Mouse (Mus musculus) right cerebral cortex, adult 18-20 months (tissue): ENCODE measurements around the gene Tmem95.

Experiments used
- DNase-seq: peaks from one replicate; pipeline ENCODE4 v3.0.0; 2022; ENCODE audit warnings: mixed read lengths

The Tmem95 gene

DNA sequence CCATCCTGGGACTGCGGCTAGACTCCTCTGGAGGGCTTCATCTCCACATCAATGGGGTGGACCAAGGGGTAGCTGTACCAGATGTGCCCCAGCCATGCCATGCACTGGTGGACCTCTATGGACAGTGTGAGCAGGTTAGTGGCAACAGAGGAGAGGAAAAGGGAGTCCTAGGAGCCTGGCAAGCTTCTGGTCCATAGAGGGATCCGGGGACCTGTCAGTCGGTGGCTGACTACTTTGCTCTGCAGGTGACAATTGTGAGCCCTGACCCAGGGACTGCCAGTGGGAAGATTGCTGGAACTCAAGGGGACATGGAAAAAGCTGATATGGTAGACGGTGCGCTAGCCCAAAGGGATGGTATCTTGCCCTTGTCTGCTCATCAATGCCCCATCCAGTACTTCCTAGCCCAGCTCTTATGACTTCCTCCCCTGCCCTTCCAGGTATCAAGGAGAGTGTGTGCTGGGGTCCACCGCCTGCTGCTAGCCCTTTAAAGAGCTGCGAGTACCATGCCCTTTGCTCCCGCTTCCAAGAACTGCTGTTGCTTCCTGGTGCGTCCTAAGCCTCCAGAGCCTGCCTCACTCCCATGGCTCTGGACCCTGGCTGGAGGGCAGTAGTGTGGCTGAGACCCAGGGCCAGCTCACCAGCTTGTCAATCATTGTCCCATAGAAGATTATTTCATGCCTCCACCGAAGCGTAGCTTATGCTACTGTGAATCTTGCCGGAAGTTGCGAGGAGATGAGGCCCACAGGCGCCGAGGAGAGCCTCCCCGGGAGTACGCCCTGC lies 33.2 kb upstream of the Tmem95 start:
- DNase-seq = no peak

DNA sequence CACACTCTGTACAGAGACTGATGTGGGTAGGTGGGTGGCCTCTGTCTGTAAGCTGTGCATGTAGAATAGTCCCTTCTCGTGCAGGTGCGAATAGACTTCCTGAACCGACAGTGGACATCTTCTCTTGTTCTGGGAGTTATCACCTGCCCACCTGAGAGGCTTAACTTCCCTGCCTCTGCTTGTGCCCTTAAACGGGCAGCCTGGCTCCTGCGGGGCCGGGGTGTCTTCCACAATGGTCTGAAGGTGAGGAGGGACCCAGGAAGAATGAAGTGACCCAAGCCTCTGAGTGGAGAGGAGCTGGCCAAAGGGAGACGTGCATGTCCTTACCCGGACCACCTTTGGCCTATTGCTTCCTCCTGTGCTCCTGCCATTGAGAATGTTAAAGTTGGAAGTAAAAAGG lies 32.4 kb upstream of the Tmem95 start:
- DNase-seq = no peak

DNA sequence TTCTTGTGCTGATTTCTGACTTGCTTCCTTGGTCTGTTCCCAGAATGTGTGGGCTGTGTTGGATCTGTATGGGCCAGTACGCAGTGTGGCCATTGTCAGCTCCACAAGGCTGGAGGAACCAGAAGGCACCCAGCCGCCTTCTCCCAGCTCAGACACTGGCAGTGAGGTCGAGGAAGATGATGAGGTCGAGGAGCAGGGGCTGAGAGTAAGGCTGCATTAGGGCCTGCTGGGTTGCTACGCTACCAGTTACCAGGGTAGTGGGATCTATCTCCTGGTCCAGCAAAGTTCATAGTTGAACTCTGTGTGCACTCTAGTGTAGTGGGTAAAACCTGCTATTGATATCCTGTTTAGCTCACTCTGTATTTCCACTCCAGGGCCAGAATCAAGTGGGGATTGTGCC lies 31.4 kb upstream of the Tmem95 start:
- DNase-seq = no peak

DNA sequence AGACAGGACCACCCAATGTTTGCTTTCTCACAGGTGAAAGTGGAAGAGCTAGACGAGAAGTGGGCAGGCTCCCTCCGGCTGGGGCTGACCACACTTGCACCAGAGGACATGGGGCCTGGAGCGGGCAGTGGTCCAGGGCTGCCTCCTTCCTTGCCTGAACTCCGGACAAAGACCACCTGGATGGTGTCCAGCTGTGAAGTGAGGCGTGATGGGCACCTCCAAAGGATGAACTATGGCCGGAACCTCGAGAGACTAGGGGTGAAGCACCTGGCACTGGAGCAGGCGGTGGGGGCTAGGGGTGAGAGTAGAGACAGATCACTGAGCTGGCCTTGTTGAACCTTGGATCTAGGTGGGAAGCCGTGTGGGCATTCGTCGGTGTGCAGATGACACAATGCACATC lies 30.8 kb upstream of the Tmem95 start:
- DNase-seq = no peak

DNA sequence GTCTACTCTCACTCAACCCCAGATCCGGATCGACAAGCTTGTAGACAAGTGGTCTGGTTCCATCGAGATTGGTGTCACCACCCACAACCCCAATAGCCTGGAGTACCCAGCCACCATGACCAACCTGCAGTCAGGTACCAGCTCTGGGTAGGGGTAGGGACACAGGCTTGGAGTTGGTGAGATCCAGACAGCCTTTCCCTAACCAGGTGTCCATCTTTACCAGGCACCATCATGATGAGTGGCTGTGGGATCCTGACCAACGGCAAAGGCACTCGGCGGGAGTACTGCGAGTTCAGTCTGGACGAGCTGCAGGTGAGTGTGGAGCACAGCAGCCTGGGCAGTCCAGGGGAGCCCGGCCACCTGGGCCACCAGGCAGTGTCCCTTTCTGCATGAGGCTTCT lies 26.5 kb upstream of the Tmem95 start:
- DNase-seq = no peak

DNA sequence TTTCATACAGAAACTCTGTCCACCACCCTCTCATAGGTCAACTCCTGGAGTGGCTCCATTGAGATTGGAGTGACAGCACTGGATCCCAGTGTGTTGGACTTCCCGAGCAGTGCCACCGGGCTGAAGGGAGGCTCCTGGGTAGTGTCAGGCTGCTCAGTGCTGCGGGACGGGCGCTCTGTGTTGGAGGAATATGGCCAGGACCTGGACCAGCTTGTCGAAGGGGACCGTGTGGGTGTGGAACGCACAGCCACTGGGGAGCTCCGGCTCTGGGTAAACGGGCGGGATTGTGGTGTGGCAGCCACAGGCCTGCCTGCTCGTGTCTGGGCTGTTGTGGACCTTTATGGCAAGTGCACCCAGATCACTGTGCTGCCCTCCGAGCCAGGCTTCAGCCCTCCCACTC lies 25.2 kb upstream of the Tmem95 start:
- no peak for DNase-seq

DNA sequence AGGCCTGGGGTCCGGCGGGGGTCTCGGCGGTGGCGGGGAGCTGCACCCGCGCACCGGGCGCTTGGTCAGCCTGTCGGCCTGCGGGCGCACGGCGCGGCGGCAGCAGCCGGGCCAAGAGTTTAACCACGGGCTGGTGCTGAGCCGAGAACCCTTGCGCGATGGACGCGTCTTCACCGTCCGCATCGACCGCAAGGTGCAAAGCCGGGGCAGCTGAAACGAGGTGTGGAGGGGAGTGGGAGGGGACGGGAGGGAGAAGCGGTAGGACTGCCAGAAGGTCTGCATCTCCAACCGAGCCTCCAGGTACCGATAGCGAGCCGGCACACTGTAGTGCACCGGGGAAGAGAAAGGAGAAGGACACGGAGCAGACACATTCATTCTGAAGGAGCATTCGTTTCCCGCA lies 24.2 kb upstream of the Tmem95 start:
- peak; percentile 20 for DNase-seq

DNA sequence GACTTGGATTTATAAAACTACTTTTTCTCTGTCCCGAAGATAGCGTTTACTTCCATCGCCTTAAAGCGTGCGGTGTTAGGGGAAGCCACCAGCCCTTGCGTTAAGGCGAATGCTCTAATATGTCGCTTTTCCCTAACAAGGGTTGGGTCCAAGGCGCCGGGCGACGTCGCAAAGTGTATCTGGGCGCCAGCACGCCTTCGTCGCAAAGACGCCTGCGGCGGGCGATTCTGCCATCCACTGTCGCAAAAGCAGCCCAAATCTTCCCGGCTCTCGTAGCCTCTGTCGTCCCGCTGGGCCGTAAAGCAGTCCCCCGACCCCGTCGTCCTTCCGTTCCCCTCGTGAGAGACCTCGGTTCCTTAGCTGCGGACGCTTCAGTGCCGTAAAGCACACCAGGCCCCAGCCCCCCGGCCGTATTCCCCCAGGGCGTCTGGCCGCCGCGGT lies 23.6 kb upstream of the Tmem95 start:
- DNase-seq = peak; percentile 98

DNA sequence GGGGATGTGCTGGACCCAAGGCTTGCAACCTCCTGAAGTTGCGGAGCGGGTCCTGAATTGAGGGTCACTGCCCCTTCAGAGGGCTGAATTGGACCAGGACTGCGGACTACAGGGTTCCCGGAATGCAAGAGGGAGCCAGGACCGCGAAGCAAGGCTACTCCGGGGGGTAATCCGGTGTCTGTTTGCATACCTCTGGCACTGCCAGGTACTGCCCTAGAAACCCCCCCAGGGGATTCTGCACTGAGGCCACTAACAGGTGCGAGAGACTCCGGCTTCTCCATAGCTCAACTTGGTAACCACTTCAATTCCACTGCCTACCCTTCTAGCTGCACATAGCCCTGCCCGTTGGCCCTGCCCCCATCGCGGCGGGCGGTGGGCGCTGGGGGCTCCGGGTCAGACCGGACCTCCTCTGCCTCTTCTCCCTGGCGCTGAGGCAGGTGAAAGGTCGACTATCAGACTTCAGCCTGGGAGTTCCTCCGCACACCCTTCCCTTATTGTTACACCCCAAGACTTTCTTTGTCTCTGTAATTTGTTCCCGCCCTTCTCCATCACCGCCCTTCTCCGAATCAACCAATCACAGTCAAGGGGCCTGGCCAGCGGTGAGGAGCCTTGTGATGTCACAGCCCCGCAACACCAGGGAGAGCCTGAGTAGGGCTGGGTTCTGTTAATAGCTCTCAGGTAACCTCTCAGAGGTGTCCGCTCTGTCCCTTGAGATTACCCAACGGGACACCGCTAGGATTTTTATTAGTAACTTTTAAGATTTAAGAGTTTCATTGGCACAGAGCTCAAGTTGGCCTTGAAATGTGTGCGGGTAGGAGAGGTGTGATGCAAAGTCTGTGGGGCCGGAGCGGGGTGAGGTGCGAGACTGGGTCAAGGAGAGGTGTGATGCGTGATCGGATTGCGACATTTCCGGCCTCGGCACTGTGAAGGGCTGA lies 22.9 kb upstream of the Tmem95 start, which contains the start of the genes 2810408A11Rik and Neurl4:
Gene 2810408A11Rik, minus strand, starts transcription at position 517 of the 935 bp plus-strand sequence.
Gene Neurl4, plus strand, starts transcription at position 602 of the 935 bp plus-strand sequence.
- DNase-seq = peak; percentile 93

DNA sequence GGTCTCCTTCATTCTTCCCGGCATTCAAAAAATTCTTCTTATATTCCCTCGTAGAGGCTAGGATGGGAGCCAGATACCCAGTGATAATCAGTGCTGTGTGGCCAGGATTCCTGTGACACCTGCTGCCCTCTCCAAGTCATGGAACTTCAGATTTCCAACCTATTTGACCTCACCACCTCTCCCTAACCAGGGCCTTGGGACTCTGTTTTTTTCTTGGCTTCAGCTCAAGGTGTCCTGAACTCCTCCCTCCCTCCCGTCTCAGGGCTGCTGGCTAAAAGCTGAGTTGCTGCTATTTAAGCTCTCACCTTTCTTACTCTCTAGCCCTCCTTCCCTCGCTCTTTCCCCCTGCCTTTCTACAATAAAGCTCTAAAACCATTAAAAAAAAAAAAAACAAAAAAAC lies 22.1 kb upstream of the Tmem95 start:
- DNase-seq = no peak

DNA sequence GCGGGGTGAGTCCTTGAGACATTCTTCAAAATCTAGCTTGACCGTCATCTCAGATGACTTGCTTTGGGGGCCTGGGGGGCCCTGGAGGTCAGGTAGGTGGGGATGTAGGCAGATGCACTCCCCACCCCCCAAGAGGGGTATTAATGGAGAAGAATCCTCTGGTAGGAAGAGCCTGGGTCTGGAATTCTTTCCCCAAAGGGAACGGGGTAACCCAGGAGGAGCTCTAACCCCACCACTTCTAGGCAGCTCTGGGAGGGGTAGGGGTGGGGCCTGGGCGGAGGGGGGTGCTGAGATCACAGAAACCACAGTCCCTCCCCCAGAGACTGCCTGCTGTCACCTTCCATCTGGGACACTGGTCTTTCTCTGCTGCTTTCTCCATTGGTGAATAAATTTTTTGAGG lies 17.5 kb upstream of the Tmem95 start, which contains the start of gene Acap1:
Gene Acap1, minus strand, starts transcription at position 249 of the 400 bp plus-strand sequence.
- DNase-seq = no peak

DNA sequence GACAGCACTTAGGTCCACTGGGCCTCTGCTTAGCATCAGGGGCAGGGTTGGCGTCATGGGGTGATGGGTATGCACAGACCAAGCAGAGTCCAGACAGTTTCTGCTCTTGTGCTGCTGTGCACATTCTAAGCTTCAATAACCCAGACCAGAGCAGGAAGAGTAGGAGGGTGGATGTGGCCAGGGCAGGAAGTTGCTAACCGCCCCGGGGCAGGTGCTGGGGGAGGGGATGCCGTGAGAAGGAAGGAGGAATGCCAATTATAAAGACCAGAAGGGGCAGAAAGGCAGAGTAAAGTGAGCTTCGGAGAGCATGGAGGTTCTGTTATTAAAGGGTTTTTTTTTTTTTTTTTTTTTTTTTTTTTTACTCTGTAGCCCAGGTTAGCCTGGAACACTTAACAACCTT lies 16.9 kb upstream of the Tmem95 start:
- no peak for DNase-seq

DNA sequence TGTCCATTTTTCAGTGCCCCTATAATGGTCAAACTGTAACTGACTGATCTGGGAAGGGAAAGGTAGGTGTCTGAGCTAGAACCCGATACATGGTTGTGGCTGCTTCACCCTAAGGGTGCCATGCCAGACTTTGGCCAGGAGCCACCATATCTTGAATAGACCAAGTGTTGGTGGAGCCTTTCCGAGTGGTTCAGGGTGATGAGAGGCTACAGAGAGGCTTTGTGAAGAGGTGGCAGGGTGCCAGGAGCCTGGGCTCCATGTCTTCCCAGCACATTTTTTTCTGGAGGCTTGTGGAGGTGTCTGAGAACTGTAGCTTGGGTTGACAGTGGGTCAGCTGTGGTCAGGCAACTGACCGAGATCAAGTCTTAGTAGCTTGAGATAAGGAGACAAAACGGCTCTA lies 13.7 kb upstream of the Tmem95 start:
- DNase-seq = peak; percentile 32

DNA sequence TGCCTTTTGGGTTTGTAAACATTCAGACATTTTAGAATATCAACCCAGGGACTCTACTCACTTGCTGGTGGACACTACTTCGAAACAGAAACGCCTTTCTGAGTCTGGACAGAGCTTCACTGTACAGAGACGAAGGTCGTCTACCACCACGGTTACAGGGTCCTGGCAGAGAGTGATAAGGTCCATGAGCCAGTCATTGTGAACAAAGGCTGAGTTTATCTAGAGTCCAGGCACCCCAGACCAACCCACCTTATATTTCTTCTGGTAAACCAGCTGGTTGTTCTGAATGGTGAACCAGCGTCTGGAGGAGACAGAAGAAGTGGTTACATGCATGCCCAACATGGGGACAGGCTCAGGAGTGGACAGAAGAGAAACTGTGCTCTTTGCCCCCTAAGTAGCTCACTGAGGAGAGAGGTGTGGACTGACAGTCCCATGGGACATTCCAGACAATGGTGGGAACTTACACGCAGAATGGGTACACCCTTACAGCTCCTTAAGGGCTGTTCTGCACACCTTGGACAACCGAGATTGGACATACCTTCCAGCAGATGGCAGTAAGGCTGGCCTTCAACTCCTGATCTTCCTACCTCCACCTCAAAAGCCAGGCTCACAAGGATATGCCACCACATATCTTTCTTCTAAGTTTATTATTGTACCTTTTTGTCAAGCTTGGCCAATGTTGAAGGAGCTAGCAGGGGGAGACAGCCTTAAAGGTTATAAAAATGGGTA lies 9.3 kb upstream of the Tmem95 start:
- DNase-seq = no peak

DNA sequence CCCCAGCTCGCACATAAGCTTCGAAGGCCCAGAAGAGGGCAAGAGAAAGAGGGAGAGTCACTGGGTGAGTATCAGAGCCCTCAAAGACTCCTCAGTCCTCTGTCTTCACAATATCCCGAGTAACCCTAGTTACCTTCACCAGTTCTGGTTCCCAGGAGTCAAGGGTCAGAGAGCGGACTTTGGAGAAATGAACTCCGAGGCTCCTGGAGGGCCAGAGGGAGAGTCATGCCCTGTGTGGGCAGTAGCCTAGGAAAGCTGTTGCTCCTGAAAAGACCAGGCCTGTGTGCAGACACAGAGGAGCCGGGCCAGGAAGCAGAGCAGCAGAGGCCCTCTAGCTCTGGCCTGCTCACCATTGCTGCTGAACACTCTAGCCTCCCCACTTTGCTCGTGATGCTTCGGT lies 6.8 kb upstream of the Tmem95 start:
- DNase-seq = no peak

DNA sequence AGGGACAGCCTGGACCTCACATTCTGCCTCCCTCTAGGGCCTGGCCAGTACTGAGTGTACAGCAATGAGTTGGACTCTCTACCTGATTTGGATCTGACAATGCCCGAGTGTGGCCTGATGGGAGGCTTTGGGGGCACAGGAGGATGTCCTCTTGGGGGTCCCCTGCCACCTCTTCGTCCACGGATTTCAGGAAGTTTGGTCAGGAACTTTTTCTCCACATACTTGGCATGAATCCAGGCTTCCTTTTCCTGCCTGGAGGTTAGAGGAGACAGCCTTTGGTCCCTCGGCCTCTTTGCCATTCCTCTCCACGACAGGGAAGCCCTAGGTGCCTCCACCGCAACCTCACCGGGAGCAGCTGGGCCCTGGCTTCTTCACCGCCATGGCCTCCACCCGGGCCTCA lies 6.4 kb upstream of the Tmem95 start:
- DNase-seq = no peak

DNA sequence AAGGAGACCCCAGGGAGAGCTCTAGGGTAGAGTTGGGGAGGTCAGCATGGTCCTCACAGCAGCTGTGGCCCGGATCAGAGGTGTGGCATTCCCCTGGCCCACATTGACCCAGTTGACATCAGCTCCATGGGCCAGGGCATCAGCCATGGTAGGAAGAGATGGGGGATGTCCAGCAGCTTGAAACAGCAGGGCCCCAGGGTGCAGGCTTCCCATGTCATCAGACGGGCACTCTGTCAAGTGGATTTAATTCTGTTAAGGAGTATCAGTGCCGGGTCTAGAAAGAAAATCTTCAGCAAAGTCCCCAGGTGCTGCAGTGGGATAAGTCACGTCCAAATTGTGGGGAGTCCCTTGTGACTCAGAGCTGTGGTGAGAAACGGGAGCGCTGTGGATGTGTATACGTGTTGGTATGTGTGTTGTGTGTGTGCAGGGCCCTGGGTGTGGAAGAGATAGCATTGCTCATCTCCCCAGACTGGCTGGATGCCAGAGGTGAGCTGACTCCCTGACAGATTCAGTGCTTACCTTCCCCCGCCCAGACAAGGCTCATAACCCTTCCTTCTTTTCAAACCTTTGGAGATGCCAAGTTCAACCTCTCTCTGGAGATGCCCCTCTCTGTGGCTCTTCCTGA lies 5.8 kb upstream of the Tmem95 start:
- no peak for DNase-seq

DNA sequence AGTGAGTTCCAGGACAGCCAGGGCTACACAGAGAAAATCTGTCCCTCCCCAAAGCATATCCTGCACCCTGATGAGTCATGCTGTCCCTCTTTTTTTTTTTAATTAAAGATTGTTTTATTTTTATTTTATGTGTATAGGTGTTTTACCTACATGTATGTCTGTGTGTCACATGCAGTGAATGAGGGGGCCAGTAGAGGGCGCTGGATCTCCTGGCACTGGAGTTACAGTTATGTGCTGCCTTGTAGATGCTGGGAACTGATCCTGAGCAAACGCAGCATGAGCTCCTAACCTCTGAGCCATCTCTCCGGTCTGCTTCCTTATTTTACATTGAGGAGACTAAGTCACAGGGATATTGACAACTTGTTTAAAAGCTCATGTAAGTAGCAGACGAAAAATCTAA lies 5.2 kb upstream of the Tmem95 start:
- DNase-seq = no peak

DNA sequence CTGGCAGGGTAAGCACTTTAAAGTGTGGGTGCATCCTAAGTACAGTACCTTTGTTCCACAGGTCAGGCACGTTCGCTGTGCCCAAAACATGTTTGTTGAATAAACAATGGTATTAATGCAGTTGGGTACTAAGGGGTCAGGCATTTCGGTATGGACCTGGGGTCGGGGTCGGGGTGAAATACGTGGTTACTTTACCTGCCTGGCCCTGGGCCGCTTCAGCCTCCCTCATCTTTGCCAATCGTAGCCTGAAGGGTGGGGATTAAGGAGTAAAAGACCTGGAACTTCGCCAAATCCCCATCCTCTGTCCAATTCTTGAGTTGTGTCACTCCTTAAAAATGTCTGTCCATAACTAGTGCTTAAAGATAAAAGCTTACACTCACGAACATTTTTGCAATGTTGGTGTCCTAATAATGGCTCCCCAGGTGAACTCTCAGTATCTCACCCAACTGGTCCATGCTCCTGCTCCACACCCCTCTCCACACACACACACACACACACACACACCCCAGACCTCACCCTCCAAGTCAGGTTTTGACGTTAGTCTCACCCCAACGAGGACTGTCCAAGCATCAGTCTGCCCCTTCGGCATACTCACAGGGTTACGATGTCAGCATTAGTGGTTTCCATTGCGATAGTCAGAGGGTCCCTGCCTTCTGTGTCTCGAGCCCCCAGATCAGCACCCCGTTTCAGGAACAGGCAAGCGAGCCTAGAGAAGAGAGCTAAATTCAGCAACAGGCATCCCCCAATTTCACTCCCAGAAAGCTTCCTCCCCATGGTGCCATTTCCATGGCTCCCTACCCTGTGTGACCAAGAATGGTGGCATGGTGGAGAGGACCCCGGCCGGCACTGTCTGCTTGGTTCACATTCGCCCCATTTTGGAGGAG lies 4.2 kb upstream of the Tmem95 start:
- no peak for DNase-seq

DNA sequence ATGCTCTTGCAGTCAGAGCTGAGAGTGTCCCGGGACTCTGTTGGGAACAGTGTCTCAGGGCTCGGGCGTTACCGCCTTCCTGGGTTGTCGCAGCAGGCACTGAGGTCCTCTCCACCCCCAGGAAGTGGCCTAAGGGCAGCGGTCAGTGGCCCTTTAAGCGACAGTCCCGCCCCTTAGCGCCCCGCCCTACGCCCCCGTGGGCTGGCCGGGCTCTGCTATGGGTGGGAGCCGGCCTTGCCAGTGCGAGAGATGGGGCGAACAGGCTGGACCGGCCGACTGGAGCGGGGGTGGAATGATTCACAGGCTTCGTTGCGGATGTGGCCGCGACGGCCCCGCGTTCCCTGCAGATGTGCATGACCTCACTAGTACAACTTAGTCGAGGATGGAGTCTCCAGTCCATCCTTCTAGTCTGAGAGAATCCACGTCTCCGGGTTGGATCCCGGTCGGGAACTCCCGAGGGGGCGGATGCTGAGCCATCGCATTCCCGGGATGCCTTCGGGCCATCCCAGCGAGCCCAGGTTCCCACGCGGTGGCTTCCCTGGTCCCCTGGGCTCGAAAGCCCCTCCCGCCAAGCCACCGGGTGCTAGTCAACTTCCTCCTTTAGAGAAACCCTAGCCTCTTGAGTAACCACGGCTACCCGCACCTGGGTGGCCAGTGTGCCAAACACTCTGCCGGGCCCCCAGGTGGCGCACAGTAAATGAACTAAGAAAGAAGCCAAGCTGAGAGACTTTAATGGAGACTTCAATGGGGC lies 3.2 kb upstream of the Tmem95 start, which contains the start of gene Kctd11:
Gene Kctd11, minus strand, starts transcription at position 554 of the 751 bp plus-strand sequence.
- peak; percentile 69 for DNase-seq

DNA sequence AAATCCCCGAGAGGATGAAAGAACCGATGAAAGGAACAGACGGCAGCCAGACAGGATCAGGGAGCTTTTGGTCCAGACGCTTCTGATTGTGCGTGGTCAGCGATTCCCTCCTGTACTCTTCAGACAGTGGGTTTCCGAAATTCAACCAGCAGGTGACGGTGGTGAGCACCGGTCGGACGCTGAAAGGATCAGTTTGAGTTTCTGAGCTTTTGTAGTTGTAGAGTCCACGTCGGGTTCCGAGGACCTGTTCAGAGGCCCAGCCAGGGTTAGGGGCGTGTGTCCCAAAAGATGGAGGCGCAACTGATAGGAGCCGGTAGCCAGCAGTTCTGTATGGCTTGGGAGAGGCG lies 2.7 kb upstream of the Tmem95 start:
- no peak for DNase-seq
